Mouse (Mus musculus) T-helper 2 cell (primary cell): Measurements from ENCODE around the gene Mccc1.

ENCODE experiments used
- in situ Hi-C: fragments of 300-600 bp; cut with MboI, MseI; formaldehyde crosslinking; loops from one replicate; pipeline ENCODE4 v1.15.1; 2025; ENCODE audit warnings: high pct_unique_total_duplicates

The Mccc1 gene

DNA sequence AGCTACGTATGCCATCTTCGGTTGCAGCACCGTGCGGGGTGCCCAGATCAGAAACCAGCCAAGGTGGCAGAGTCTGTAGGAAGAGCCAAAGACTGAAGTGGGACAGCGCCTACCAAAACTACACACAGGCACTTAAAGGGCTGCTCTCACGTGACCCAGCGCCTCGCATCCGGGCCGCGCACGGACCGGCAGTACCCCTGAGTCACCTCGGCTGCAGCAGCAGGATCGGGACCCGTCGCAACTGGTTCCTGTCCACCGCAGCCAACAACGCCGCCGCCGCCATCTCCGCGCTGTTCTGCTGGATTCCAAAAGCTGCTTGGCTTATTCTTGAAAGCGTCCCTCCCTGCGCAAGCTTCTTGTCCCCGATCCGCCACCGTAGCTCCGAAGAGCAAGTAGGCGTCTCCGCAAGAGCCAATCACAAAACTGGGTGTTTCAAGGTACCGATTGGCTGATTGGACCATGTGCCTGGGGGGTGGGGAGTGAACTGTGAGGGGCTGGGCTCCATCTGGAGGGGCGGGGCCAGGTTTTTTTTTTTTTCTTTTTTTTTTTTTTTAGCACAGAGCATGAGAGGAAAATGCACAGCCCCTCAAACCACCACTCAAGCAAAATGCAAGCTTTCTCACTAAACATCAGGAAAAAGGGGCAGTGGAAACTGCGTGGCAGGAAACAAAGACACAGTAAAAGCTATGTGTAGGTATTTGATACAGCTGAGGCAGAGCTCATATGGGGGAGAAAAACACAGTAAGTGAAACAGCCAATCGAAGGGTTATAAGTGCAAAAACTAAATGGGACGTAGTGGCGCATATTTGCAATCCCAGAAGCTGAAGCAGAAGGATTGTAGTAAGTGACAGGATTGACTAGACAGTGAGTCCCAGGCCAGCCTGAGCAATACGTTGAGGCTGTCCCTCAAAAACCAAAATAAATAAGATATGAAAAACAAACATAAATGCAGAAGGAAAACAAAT is at the start of gene Mccc1:
TSS of gene Mccc1 (minus strand) at position 404 of the 965 bp plus-strand sequence.
- in situ Hi-C loops, result loop anchor here (5.0 kb wide), 1 partner anchor 62 kb away; no protein-coding TSS in a partner anchor

- in situ Hi-C loops, result no loop called here
These were observed 48.6 kb upstream of the Mccc1 start for GRCm38 (mm10) chr3:36049106-36049505.

DNA sequence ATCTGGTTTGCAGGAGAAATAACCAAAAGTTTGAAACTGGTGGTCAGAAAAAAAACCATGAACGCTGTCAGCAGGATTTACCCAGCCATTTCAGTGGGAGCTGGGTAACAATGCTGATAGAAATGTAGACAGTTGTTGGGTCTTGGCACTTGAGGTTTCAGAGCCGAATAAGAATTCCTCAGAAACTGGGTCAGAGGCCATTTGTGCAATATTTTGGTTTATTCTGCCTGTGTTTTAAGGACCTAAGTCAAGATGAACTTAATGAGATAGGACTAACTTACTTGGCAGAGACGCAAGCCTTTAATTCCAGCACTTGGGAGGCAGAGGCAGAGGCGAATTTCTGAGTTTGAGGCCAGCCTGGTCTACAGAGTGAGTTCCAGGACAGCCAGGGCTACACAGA is 44.6 kb upstream of the Mccc1 start:
- in situ Hi-C loops, result no loop called here

GRCm38 (mm10) chr3:36044520-36044919 is 44.0 kb upstream of the Mccc1 start:
- in situ Hi-C loops, result no loop called here

GRCm38 (mm10) chr3:36031740-36032510 is 31.4 kb upstream of the Mccc1 start:
- in situ Hi-C loops, result no loop called here

GRCm38 (mm10) chr3:36029993-36030392 is 29.5 kb upstream of the Mccc1 start:
- in situ Hi-C loops, result no loop called here

DNA sequence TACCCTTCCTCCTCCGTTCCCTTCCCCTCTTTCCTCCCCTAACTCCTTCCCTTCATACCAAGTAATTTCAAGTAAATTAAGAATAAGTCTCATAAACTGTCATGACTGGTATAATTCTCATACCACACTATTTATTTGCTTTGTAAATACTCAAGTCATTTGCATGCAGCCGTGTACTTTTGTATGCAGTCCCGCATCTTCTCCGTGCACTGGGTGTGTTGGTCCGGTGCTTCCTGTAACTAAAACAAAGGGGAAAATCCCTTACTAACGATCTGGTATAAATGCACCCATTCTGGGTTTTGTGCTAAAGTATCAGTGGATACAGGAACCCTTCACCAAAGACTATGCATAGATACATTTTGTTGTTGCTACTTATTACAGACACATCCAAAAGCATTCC is 25.3 kb upstream of the Mccc1 start:
- in situ Hi-C loops, result no loop called here

DNA sequence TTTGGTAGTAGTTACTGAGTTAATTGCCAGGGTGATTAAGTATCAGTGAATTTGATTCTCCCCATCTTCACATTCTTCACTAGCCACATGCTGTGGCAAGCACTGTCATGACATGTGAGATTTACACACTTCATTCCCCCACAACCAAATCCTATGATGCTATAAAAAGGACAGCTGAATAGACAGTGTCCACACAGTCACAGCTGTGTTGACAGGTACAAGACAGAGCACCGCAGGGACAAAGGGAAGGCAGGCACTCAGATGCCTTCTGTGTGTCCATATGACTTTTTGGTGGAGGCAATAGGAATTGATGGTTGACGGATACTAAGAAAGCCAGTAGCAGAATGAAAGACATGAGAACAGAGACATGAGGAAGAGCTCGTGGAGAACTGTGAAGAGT is 10.8 kb upstream of the Mccc1 start:
- in situ Hi-C loops, result no loop called here

DNA sequence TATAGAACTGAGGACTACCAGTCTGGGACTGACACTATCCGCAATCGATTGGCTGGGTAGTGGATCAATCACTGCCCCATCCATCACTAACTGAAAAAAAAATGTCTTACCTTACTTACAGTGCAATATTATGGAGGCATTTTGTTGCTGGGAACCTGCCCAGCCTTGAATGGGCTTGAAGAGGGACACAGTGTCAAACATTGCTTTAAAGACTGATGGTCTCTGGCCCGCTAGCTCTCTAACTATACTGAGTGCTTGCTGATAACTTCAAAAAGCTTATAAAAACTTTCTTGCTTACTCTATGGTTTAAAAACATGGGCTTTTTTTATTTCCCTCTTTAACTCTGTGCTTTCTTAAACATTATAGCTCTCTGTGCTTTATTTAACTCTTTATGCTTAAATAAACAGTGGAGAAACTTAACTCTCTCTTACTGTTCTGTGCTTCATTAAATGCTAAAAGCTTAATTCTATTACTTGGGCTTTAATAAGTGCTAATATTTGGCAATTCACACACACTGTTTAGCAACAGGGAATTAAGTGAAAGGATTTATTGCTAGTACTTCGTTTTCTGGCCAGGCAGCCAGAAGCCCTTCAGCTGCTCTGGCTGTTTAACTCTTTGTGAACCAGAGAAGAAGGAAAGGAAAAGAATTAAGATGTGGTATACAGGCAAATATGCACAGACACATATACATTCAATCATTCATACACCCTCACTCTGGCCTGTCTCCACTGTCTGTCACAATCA is 8.1 kb upstream of the Mccc1 start:
- in situ Hi-C loops, result no loop called here

GRCm38 (mm10) chr3:36004028-36004895 is 3.8 kb upstream of the Mccc1 start:
- in situ Hi-C loops, result loop anchor here (5.0 kb wide), 1 partner anchor 58 kb away; no protein-coding TSS in a partner anchor

- in situ Hi-C loops, result no loop called here
These were observed 5.6 kb downstream of the Mccc1 start for GRCm38 (mm10) chr3:35994552-35995531.

- in situ Hi-C loops, result no loop called here
These were observed 9.8 kb downstream of the Mccc1 start for GRCm38 (mm10) chr3:35990715-35991114.

- in situ Hi-C loops, result no loop called here
These were observed 12.4 kb downstream of the Mccc1 start for GRCm38 (mm10) chr3:35988031-35988430.

DNA sequence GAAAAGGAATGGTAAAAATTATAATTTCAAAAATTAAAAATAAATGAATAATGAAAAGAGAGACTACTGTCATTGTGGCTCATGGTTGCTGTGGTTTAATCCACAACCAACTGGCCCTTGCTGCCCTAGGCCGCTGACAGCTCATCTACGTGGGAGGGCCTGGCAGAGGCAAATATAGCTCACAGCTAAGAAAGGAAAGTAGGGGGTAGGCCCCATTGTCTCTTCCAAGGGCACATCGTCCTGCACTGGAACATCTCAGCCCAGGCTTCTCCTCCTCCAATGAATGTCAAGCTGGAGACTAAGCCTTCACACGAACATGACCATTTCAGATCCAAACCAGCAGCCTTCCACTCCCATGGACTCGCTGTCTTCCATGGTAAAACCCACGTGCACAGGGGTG is 14.2 kb downstream of the Mccc1 start:
- in situ Hi-C loops, result no loop called here

DNA sequence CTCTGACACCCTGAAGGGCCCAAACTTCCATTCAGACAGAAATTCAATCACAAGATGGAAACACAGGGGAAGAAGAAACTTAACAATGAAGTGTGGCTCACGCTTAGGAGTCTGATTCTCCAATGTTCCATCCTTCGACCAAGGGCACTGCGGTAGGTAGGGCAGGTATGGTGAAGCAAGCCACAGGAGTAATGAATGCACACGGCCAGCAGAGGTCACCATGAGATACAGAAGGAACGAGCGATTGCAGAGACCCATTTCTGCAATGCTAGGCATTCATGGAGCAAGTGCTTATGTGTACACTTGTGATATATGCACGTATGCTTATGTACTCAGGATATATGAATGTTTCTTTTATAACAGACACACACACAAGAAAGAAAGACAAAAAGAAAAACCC is 26.9 kb downstream of the Mccc1 start:
- in situ Hi-C loops, result no loop called here

DNA sequence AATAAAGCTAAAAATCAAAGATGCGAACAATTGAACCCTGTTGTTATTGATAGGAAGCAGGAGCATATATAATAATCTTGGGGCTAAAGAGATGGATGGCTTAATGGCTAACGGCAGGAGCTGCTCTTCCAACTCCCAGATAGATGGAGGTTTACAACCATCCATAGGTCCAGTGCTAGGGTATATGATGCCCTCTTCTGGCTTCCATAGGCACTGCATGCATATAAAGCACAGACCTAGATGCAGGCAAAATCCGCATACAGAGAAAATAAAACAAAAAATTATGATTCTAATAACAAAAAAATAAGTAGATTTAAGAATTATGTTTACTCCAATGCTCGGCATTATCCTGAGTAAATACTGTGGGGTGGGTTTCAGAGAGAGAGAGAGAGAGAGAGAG is 27.5 kb downstream of the Mccc1 start:
- in situ Hi-C loops, result no loop called here

GRCm38 (mm10) chr3:35971149-35971548 is 29.3 kb downstream of the Mccc1 start:
- in situ Hi-C loops, result no loop called here

DNA sequence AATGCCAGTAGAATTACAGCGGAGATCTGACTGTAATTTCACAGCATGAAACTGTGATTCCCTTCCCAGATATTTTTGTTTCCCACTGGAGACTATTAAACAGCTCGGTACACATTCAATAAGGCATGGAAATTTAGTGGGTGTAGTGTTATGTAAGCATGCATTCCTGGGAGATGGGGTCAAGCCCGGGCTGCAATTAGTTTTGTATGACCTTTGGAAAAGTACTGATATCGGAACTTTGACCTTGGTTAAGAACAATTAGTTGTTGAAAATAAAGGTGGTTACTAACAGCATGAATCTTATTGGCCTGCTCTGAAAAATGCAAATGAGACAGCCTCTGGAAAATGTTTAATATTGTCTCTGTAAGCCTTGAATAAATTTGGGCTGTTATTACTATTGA is 30.0 kb downstream of the Mccc1 start:
- in situ Hi-C loops, result no loop called here

DNA sequence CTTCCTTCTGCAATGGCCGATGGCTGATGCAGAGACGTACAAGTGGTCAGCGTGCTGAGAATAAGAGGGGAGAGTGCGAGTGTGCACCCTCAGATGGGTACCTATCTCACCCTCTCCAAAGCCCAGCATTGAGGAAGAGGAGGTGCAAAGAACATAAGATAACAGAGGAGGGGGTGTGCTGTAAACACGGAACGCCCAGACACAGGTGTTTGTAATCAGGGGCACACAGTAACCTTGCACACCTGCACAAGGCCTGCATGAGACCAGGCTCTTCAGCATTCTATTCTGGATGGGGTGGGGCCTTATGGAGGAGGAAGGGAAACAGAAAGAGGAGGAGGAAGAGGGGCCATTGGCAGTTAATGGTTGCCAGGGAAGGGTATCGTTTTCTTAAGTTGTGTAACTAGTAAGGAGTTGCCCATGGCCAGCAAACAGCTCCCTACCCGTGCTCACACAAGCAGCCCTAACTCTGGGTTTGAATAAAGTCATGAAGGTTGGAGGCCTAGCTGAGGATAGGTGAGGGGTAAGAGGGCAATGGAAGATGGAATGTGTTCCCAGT is 33.0 kb downstream of the Mccc1 start:
- in situ Hi-C loops, result no loop called here
